Mouse (Mus musculus): ENCODE results near the gene 1700022I11Rik. TPM values are rescaled to one million over a fixed set of nuclear protein-coding genes. Genes with fewer than 3 reads are reported as not detected.
A peak's percentile ranks its signal among the peaks of the same experiment; 100 is the strongest.

Gene 1700022I11Rik
- polyA plus RNA-seq, 1 experiment from 2014 or later, result 0.50 TPM

- Histone ChIP-seq H3K4me2 (peak within 1 kb of the TSS; percentile 87), H3K4me1 (peaks cover 17% of the 10 kb centered on the region), H3K27ac (replicated peaks) (peak within 1 kb of the TSS; percentile 68), H3K9ac (replicated peaks) (peak within 1 kb of the TSS; percentile 69), H3K27me3 (replicated peaks) (no peaks in the 10 kb centered on the region), H3K4me3 (replicated peaks) (peak within 1 kb of the TSS; percentile 87), H3K9me3 (replicated peaks) (no peaks in the 10 kb centered on the region), H3K36me3 (no peaks in the 10 kb centered on the region; the same call in 1 of the 2 replicates)
- WGBS, result 1% methylated on average over 37 of the region's 37 CpGs
- ATAC-seq (ENCODE audit: low FRiP score), result peak; percentile 93
Observed at GRCm38 (mm10) chr4:43010161-43011038, 41.0 kb downstream of the 1700022I11Rik start, which contains the start of gene Fancg. Gene Fancg (minus strand): TSS chr4:43010506.

DNA sequence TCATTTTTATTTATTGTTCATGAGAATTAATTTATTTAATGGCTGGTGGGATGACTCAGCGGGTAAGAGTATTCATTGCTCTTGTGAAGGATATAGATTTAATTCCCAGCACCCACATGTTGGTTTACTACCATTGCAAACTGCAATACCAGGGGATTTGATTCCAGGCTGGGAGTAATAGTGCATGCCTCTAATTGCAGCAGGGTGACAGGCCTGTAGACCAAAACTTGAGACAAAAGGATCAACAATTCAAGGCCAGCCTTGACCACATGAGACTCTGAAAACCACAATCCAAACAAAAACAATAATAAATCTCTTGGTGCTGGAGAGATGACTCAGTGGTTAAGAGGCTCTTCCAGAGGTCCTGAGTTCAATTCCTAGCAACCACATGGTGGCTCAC is 42.7 kb downstream of the 1700022I11Rik start:
- Histone ChIP-seq H3K9ac (replicated peaks) (no peak overlapping the region), H3K4me3 (replicated peaks) (no peak overlapping the region), H3K27ac (replicated peaks) (no peak overlapping the region), H3K9me3 (replicated peaks) (no peaks in the 10 kb centered on the region), H3K4me1 (peaks cover 17% of the 10 kb centered on the region), H3K36me3 (peaks cover 4% of the 10 kb centered on the region), H3K4me2 (no peak overlapping the region), H3K27me3 (replicated peaks) (no peaks in the 10 kb centered on the region)
- ATAC-seq (ENCODE audit: low FRiP score), result no peak
- 89% methylated on average over 1 of the region's 1 CpGs for WGBS

- H3K27ac ChIP-seq (replicated peaks), result no peak overlapping the region
- no peaks in the 10 kb centered on the region for H3K27me3 ChIP-seq (replicated peaks)
- peaks cover 62% of the 10 kb centered on the region for H3K36me3 ChIP-seq
- no peak overlapping the region for H3K9ac ChIP-seq (replicated peaks)
- H3K9me3 ChIP-seq (replicated peaks), result no peaks in the 10 kb centered on the region
- 96% methylated on average over 4 of the region's 4 CpGs for WGBS
- H3K4me1 ChIP-seq, result 0 out of 2 replicates have a peak, but pooled peaks cover 1% of the 10 kb centered on the region
- no peak overlapping the region for H3K4me2 ChIP-seq
- no peak for ATAC-seq (ENCODE audit: low FRiP score)
- no peak overlapping the region for H3K4me3 ChIP-seq (replicated peaks)
Observed at GRCm38 (mm10) chr4:43018156-43018555, 48.8 kb downstream of the 1700022I11Rik start.

- Histone ChIP-seq H3K4me3 (replicated peaks) (no peak overlapping the region), H3K27ac (replicated peaks) (no peak overlapping the region), H3K4me1 (peaks cover 11% of the 10 kb centered on the region), H3K4me2 (no peak overlapping the region), H3K27me3 (replicated peaks) (no peaks in the 10 kb centered on the region), H3K36me3 (peaks cover 67% of the 10 kb centered on the region), H3K9ac (replicated peaks) (no peak overlapping the region), H3K9me3 (replicated peaks) (no peaks in the 10 kb centered on the region)
- no peak for ATAC-seq (ENCODE audit: low FRiP score)
- WGBS, result 93% methylated on average over 10 of the region's 10 CpGs
Observed at GRCm38 (mm10) chr4:43019176-43019575, 49.8 kb downstream of the 1700022I11Rik start.

DNA sequence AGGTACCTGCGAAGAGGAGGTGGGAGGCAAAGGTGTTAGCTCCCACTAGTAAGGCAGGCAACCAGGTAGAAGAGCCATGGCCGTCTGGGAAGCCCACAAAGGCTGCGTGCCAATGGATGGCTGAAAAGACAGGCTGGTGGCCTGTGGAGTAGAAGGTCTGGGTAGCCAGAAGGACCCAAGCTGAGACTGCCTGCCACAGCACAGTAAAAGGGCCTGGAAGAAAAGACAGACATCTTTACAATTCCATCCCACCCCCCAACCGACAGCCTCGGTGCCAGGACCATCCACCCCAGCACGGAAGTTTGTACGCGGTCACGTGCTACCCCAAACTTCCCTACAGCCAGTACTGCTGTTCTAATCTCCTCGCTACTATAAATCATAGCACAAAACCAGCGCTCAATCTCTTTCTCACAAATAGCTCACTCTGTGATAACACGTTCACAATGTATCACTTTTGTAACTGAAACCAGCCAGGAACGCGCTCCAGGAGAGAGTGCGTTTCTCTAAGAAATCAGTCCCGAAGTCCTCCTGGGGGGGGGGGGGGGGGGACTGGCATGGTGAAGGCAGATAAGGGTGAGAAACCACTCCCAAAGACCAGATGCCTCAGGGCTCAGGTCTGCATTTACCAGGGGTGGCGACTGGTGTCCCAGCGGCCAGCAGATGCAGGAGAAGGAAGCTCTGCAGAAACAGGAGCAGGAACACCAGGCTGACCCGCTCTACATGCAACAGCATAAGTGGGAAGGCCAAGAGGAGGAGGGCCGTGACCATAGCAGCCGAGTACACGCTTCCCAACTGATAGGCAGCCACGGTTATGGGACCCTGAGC is 50.4 kb downstream of the 1700022I11Rik start:
- H3K36me3 ChIP-seq, result peaks cover 67% of the 10 kb centered on the region
- no peak overlapping the region for H3K9ac ChIP-seq (replicated peaks)

GRCm38 (mm10) chr4:43020876-43021275 is 51.5 kb downstream of the 1700022I11Rik start:
- H3K9me3 ChIP-seq (replicated peaks), result no peaks in the 10 kb centered on the region
- H3K4me3 ChIP-seq (replicated peaks), result no peak overlapping the region
- H3K4me1 ChIP-seq, result peaks cover 22% of the 10 kb centered on the region
- no peak overlapping the region for H3K27ac ChIP-seq (replicated peaks)
- WGBS, result 89% methylated on average over 16 of the region's 16 CpGs
- no peak for ATAC-seq (ENCODE audit: low FRiP score)
- H3K4me2 ChIP-seq, result no peak overlapping the region
- no peaks in the 10 kb centered on the region for H3K27me3 ChIP-seq (replicated peaks)
- no peak overlapping the region for H3K9ac ChIP-seq (replicated peaks)
- H3K36me3 ChIP-seq, result peaks cover 67% of the 10 kb centered on the region

More for the DNA sequence above, 50.4 kb downstream of the 1700022I11Rik start:
- H3K4me2 ChIP-seq, result no peak overlapping the region
- H3K4me3 ChIP-seq (replicated peaks), result no peak overlapping the region
- H3K27me3 ChIP-seq (replicated peaks), result no peaks in the 10 kb centered on the region
- H3K4me1 ChIP-seq, result peaks cover 18% of the 10 kb centered on the region
- H3K9me3 ChIP-seq (replicated peaks), result no peaks in the 10 kb centered on the region
- H3K27ac ChIP-seq (replicated peaks), result no peak overlapping the region
- ATAC-seq (ENCODE audit: low FRiP score), result no peak
- WGBS, result 95% methylated on average over 23 of the region's 23 CpGs

- no peak overlapping the region for H3K4me2 ChIP-seq
- no peaks in the 10 kb centered on the region for H3K9me3 ChIP-seq (replicated peaks)
- no peak for ATAC-seq (ENCODE audit: low FRiP score)
- H3K4me1 ChIP-seq, result peaks cover 22% of the 10 kb centered on the region
- H3K4me3 ChIP-seq (replicated peaks), result no peak overlapping the region
- H3K27ac ChIP-seq (replicated peaks), result no peak overlapping the region
- peaks cover 67% of the 10 kb centered on the region for H3K36me3 ChIP-seq
- WGBS, result 69% methylated on average over 17 of the region's 17 CpGs
- H3K9ac ChIP-seq (replicated peaks), result no peak overlapping the region
- H3K27me3 ChIP-seq (replicated peaks), result no peaks in the 10 kb centered on the region
Observed at GRCm38 (mm10) chr4:43021341-43021740, 51.9 kb downstream of the 1700022I11Rik start.

GRCm38 (mm10) chr4:43024673-43025072 is 55.3 kb downstream of the 1700022I11Rik start:
- Histone ChIP-seq H3K9ac (replicated peaks) (peak overlapping the region; percentile 66), H3K4me3 (replicated peaks) (peak overlapping the region; percentile 68), H3K4me1 (peaks cover 25% of the 10 kb centered on the region), H3K27me3 (replicated peaks) (no peaks in the 10 kb centered on the region), H3K27ac (replicated peaks) (peak overlapping the region; percentile 92), H3K4me2 (peak overlapping the region; percentile 75), H3K36me3 (peaks cover 63% of the 10 kb centered on the region), H3K9me3 (replicated peaks) (no peaks in the 10 kb centered on the region)
- WGBS, result 81% methylated on average over 14 of the region's 14 CpGs
- ATAC-seq (ENCODE audit: low FRiP score), result no peak

GRCm38 (mm10) chr4:43025084-43025960 is 55.9 kb downstream of the 1700022I11Rik start, which contains the start of gene Pigo:
Gene Pigo (minus strand): TSS chr4:43025819.
- H3K9ac ChIP-seq (replicated peaks), result peak within 1 kb of the TSS; percentile 66
- H3K4me2 ChIP-seq, result peak within 1 kb of the TSS; percentile 75
- no peaks in the 10 kb centered on the region for H3K9me3 ChIP-seq (replicated peaks)
- H3K27ac ChIP-seq (replicated peaks), result peak within 1 kb of the TSS; percentile 92
- peaks cover 57% of the 10 kb centered on the region for H3K36me3 ChIP-seq
- peak within 1 kb of the TSS; percentile 68 for H3K4me3 ChIP-seq (replicated peaks)
- peaks cover 32% of the 10 kb centered on the region for H3K4me1 ChIP-seq
- WGBS, result 7% methylated on average over 42 of the region's 42 CpGs
- H3K27me3 ChIP-seq (replicated peaks), result no peaks in the 10 kb centered on the region
- ATAC-seq (ENCODE audit: low FRiP score), result peak; percentile 92

DNA sequence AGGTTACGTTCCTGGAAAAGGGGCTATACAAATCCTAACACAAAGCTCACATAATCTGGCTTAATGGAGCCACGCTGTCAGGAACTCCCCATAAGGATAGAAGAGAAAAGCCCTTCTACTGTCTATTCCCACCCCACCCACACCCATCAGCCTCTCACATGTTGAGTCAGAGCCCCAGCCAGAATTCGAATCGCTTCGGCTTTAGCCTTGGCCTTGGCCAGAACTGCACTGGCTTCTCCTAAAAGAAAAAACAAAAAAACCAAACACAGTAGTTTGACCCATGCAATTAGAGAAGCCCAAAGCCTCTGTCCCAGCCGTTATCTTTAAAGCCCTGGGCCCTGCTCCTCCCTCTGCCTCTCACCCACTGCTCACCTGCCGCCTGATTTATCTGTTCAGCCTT is 59.7 kb downstream of the 1700022I11Rik start:
- Histone ChIP-seq H3K4me2 (no peak overlapping the region), H3K27ac (replicated peaks) (no peak overlapping the region), H3K9ac (replicated peaks) (no peak overlapping the region), H3K9me3 (replicated peaks) (no peaks in the 10 kb centered on the region), H3K36me3 (peaks cover 39% of the 10 kb centered on the region), H3K4me1 (peaks cover 37% of the 10 kb centered on the region), H3K4me3 (replicated peaks) (no peak overlapping the region), H3K27me3 (replicated peaks) (no peaks in the 10 kb centered on the region)
- 96% methylated on average over 7 of the region's 7 CpGs for WGBS
- ATAC-seq (ENCODE audit: low FRiP score), result no peak

GRCm38 (mm10) chr4:43029749-43030148 is 60.3 kb downstream of the 1700022I11Rik start:
- Histone ChIP-seq H3K36me3 (peaks cover 45% of the 10 kb centered on the region), H3K9me3 (replicated peaks) (no peaks in the 10 kb centered on the region), H3K27ac (replicated peaks) (no peak overlapping the region), H3K4me3 (replicated peaks) (peak overlapping the region; percentile 88; the same call in 1 of the 2 replicates), H3K4me1 (peaks cover 30% of the 10 kb centered on the region), H3K27me3 (replicated peaks) (no peaks in the 10 kb centered on the region), H3K4me2 (peak overlapping the region; percentile 83), H3K9ac (replicated peaks) (no peak overlapping the region)
- WGBS, result 97% methylated on average over 9 of the region's 9 CpGs
- no peak for ATAC-seq (ENCODE audit: low FRiP score)
